Mouse (Mus musculus): Measurements from ENCODE around the gene Tspo2. TPM values are rescaled to one million over a fixed set of nuclear protein-coding genes. Genes with fewer than 3 reads are reported as not detected.
A peak's percentile ranks its signal among the peaks of the same experiment; 100 is the strongest.

Tspo2 gene
- polyA plus RNA-seq, 1 experiment = not detected

- H3K4me3 ChIP-seq (ENCODE audit: insufficient read depth, low read length) = peak overlapping the region; percentile 89
- peak overlapping the region; percentile 98 for H3K27ac ChIP-seq (ENCODE audit: insufficient read depth, low read depth, low read length)
- peaks cover 26% of the 10 kb centered on the region for H3K4me1 ChIP-seq (ENCODE audit: control insufficient read depth, insufficient read depth, low read length)
- TF ChIP-seq CTCF (IDR thresholded peaks at IDR 0.05; ENCODE audit: low read depth, low read length) (no peak), POLR2A (IDR thresholded peaks at IDR 0.05; ENCODE audit: borderline replicate concordance, low read depth, low read length) (no peak)
Observed at GRCm38 (mm10) chr17:48408526-48409291, 42.6 kb downstream of the Tspo2 start.

GRCm38 (mm10) chr17:48407910-48408525 lies 43.3 kb downstream of the Tspo2 start:
- Histone ChIP-seq H3K4me3 (ENCODE audit: insufficient read depth, low read length) (peak overlapping the region; percentile 89), H3K4me1 (ENCODE audit: control insufficient read depth, insufficient read depth, low read length) (peaks cover 26% of the 10 kb centered on the region), H3K27ac (ENCODE audit: insufficient read depth, low read depth, low read length) (peak overlapping the region; percentile 98)
- TF ChIP-seq CTCF (IDR thresholded peaks at IDR 0.05; ENCODE audit: low read depth, low read length) (no peak), POLR2A (IDR thresholded peaks at IDR 0.05; ENCODE audit: borderline replicate concordance, low read depth, low read length) (no peak)

- peaks cover 28% of the 10 kb centered on the region for H3K4me1 ChIP-seq (ENCODE audit: control insufficient read depth, insufficient read depth, low read length)
- TF ChIP-seq CTCF (IDR thresholded peaks at IDR 0.05; ENCODE audit: low read depth, low read length) (no peak), POLR2A (IDR thresholded peaks at IDR 0.05; ENCODE audit: borderline replicate concordance, low read depth, low read length) (no peak)
- H3K4me3 ChIP-seq (ENCODE audit: insufficient read depth, low read length) = no peak overlapping the region
- no peak overlapping the region for H3K27ac ChIP-seq (ENCODE audit: insufficient read depth, low read depth, low read length)
Observed at GRCm38 (mm10) chr17:48407154-48407553, 44.2 kb downstream of the Tspo2 start.

GRCm38 (mm10) chr17:48404706-48405105 lies 46.6 kb downstream of the Tspo2 start:
- Histone ChIP-seq H3K4me3 (ENCODE audit: insufficient read depth, low read length) (no peak overlapping the region), H3K4me1 (ENCODE audit: control insufficient read depth, insufficient read depth, low read length) (peaks cover 35% of the 10 kb centered on the region), H3K27ac (ENCODE audit: insufficient read depth, low read depth, low read length) (no peak overlapping the region)
- TF ChIP-seq POLR2A (IDR thresholded peaks at IDR 0.05; ENCODE audit: borderline replicate concordance, low read depth, low read length) (no peak), CTCF (IDR thresholded peaks at IDR 0.05; ENCODE audit: low read depth, low read length) (no peak)

- H3K4me1 ChIP-seq (ENCODE audit: control insufficient read depth, insufficient read depth, low read length) = peaks cover 35% of the 10 kb centered on the region
Observed at GRCm38 (mm10) chr17:48403848-48404247, 47.5 kb downstream of the Tspo2 start.

GRCm38 (mm10) chr17:48402751-48403150 lies 48.6 kb downstream of the Tspo2 start:
- Histone ChIP-seq H3K27ac (ENCODE audit: insufficient read depth, low read depth, low read length) (no peak overlapping the region), H3K4me3 (ENCODE audit: insufficient read depth, low read length) (no peak overlapping the region), H3K4me1 (ENCODE audit: control insufficient read depth, insufficient read depth, low read length) (peaks cover 33% of the 10 kb centered on the region)
- TF ChIP-seq POLR2A (IDR thresholded peaks at IDR 0.05; ENCODE audit: borderline replicate concordance, low read depth, low read length) = no peak
- TF ChIP-seq CTCF (IDR thresholded peaks at IDR 0.05; ENCODE audit: low read depth, low read length) = no peak

More at GRCm38 (mm10) chr17:48403848-48404247, 47.5 kb downstream of the Tspo2 start:
- TF ChIP-seq CTCF (IDR thresholded peaks at IDR 0.05; ENCODE audit: low read depth, low read length) (no peak), POLR2A (IDR thresholded peaks at IDR 0.05; ENCODE audit: borderline replicate concordance, low read depth, low read length) (no peak)
- Histone ChIP-seq H3K4me3 (ENCODE audit: insufficient read depth, low read length) (no peak overlapping the region), H3K27ac (ENCODE audit: insufficient read depth, low read depth, low read length) (no peak overlapping the region)

- TF ChIP-seq POLR2A (IDR thresholded peaks at IDR 0.05; ENCODE audit: borderline replicate concordance, low read depth, low read length) (no peak), CTCF (IDR thresholded peaks at IDR 0.05; ENCODE audit: low read depth, low read length) (no peak)
- Histone ChIP-seq H3K4me3 (ENCODE audit: insufficient read depth, low read length) (no peak overlapping the region), H3K27ac (ENCODE audit: insufficient read depth, low read depth, low read length) (no peak overlapping the region), H3K4me1 (ENCODE audit: control insufficient read depth, insufficient read depth, low read length) (peaks cover 24% of the 10 kb centered on the region)
Observed at GRCm38 (mm10) chr17:48401710-48402109, 49.6 kb downstream of the Tspo2 start.

Other genes with a start within 250 kb of the Tspo2 start
- gene Trem1, start 218.8 kb downstream of the Tspo2 start, polyA plus RNA-seq (2012; ENCODE audit: insufficient read depth, insufficient read length, missing spikeins) = not detected in 2 replicates
- gene Trem3, start 203.7 kb downstream of the Tspo2 start, polyA plus RNA-seq (2012; ENCODE audit: insufficient read depth, insufficient read length, missing spikeins) = not detected in 2 replicates
- 0.45 and 0.63 TPM in 2 replicates for gene Treml4, start 187.2 kb downstream of the Tspo2 start, polyA plus RNA-seq (2012; ENCODE audit: insufficient read depth, insufficient read length, missing spikeins)
- 0.48 and 0.56 TPM in 2 replicates for gene Treml2, start 152.0 kb downstream of the Tspo2 start, polyA plus RNA-seq (2012; ENCODE audit: insufficient read depth, insufficient read length, missing spikeins)
- gene B430306N03Rik, start 135.4 kb downstream of the Tspo2 start, polyA plus RNA-seq (2012; ENCODE audit: insufficient read depth, insufficient read length, missing spikeins) = 18.8 and 19.0 TPM in 2 replicates
- gene Trem2, start 105.1 kb downstream of the Tspo2 start, polyA plus RNA-seq (2012; ENCODE audit: insufficient read depth, insufficient read length, missing spikeins) = 859 and 887 TPM in 2 replicates
- gene Treml1, start 91.6 kb downstream of the Tspo2 start, polyA plus RNA-seq (2012; ENCODE audit: insufficient read depth, insufficient read length, missing spikeins) = 7.6 TPM in 2 replicates
- 62.7 and 63.7 TPM in 2 replicates for gene Nfya, start 41.6 kb downstream of the Tspo2 start, polyA plus RNA-seq (2012; ENCODE audit: insufficient read depth, insufficient read length, missing spikeins)
- gene Oard1, start 41.5 kb downstream of the Tspo2 start, polyA plus RNA-seq (2012; ENCODE audit: insufficient read depth, insufficient read length, missing spikeins) = 29.3 and 38.4 TPM in 2 replicates
- gene Apobec2, start 18.6 kb downstream of the Tspo2 start, polyA plus RNA-seq (2012; ENCODE audit: insufficient read depth, insufficient read length, missing spikeins) = not detected in 2 replicates
- gene Unc5cl, start 3.4 kb upstream of the Tspo2 start, polyA plus RNA-seq (2012; ENCODE audit: insufficient read depth, insufficient read length, missing spikeins) = not detected in 2 replicates

All from bone marrow macrophage, adult 2 months (primary cell).